Mouse (Mus musculus): ENCODE data around the gene Grk1. TPM values are rescaled to one million over a fixed set of nuclear protein-coding genes. Genes with fewer than 3 reads are reported as not detected.

Gene Grk1
- polyA plus RNA-seq (2012; rRNA removed) = 0.01 and 0.02 TPM in 2 replicates

DNA sequence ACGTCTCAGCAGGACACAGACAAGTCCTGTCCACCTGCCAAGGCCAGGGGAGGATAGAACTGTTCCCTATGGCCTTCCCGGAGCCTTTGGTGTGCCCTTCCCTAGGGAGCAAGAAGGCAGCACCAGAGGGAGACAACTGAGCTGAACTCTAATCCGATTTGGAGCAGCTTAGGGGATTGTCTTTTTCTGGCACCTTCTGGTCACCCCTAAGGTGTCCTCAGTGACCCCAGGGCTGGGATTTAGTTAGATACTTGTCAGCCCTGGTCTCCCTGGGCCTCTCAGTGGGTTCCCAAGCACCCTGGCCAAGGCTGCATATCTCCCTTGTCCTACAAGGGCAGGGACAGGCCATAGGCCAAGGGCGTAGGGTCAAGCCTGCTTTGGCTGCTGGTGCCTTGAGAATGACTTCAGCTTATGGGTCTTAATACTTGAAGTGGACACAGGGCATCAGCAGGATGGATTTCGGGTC, at the start of gene Grk1:
Gene Grk1 (plus strand): TSS at position 416 of the 466 bp plus-strand sequence.

DNA sequence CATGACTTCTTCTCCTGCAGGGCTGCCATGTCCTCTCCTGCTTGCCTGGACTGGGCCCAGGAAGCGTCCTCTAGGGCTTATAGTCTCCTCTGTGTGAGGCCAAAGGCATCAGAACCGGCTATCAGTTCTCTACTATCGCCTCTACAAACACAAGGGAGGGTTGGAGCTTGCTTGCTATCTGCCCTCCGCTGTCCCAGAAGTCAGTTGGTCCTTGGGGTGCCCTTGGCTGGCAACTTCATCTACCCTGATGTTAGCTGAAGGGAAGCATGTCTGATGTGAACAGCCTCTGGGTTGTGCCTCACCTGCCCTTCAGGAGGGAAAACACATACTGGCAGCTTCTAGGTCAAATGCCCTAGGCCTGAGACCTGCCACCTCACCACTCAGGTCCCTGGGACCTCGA, 8.2 kb upstream of the Grk1 start, which contains the start of gene Atp4b:
Gene Atp4b (minus strand): TSS at position 101 of the 400 bp plus-strand sequence.

DNA sequence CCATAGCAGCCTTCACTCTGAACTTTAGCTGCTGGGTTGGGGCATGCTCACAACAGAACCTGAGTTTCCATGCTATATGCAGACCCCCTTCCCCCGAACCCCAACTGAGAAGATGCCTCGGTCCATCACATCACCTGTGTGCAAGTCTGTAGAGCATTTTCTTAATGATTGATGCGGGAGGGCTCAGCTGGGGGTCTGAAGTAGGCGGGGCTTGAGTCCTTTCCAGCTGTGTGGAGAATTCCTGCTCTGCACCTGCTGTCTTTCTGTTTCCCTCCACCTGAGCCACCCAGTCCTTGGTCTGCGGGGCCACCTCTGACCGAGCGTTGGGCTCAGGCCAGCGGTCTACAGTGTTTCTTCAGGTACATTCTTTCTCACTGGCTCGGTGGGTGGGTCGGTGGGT, 30.0 kb downstream of the Grk1 start, which contains the start of gene Tmem255b:
Gene Tmem255b (plus strand): TSS at position 301 of the 400 bp plus-strand sequence.

Other genes with a start within 250 kb of the Grk1 start
- 128 and 144 TPM in 2 replicates for gene Lamp1, start 245.9 kb upstream of the Grk1 start, polyA plus RNA-seq (2012; rRNA removed)
- 5.6 and 6.7 TPM in 2 replicates for gene Grtp1, start 204.5 kb upstream of the Grk1 start, polyA plus RNA-seq (2012; rRNA removed)
- 0.09 TPM in 1 of 2 replicates, not detected in the other for gene Adprhl1, start 150.9 kb upstream of the Grk1 start, polyA plus RNA-seq (2012; rRNA removed)
- gene Dcun1d2, start 117.0 kb upstream of the Grk1 start, polyA plus RNA-seq (2012; rRNA removed) = 7.1 and 8.3 TPM in 2 replicates
- gene Tmco3, start 116.9 kb upstream of the Grk1 start, polyA plus RNA-seq (2012; rRNA removed) = 3.6 and 3.7 TPM in 2 replicates
- gene Tfdp1, start 66.3 kb upstream of the Grk1 start, polyA plus RNA-seq (2012; rRNA removed) = 98.6 and 119 TPM in 2 replicates
- not detected in 2 replicates for gene Atp4b, start 8.3 kb upstream of the Grk1 start, polyA plus RNA-seq (2012; rRNA removed)
- gene Tmem255b, start 30.1 kb downstream of the Grk1 start, polyA plus RNA-seq (2012; rRNA removed) = not detected in 2 replicates
- gene Gas6, start 89.4 kb downstream of the Grk1 start, polyA plus RNA-seq (2012; rRNA removed) = 2.8 and 2.9 TPM in 2 replicates
- gene 1700029H14Rik, start 157.4 kb downstream of the Grk1 start, polyA plus RNA-seq (2012; rRNA removed) = 0.01 TPM in 1 of 2 replicates, not detected in the other

All from liver, embryonic 14 days (tissue).